Mouse (Mus musculus) cerebellum, postnatal 14 days (tissue): ENCODE measurements around the gene Pi4k2a.

Experiments
- DNase-seq, 2 experiments: peaks; one replicate each; pipeline ENCODE4 v3.0.0; 2021; ENCODE audit warnings: mixed read lengths in 2 of 2

Pi4k2a gene

DNA sequence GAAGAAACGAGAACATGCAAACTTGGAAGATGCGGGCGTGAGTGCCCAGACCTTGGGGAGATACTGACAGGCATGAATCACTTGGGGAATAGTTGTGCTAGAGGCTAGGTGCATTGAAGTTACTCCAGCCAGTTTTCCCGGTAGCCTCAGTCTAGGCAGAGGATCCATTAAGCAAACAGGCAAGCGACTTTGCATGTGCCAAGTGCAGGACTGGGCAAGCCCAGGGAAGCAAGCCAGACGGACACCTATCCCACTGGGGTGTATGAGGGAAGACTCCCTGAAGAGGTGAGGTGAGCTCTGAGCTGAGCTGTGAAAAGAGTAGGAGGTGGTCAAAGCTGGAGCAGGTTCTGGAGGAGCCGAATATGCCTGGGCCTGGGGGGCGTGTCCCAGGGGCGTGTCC is 77.2 kb downstream of the Pi4k2a start:
- no peak for DNase-seq

DNA sequence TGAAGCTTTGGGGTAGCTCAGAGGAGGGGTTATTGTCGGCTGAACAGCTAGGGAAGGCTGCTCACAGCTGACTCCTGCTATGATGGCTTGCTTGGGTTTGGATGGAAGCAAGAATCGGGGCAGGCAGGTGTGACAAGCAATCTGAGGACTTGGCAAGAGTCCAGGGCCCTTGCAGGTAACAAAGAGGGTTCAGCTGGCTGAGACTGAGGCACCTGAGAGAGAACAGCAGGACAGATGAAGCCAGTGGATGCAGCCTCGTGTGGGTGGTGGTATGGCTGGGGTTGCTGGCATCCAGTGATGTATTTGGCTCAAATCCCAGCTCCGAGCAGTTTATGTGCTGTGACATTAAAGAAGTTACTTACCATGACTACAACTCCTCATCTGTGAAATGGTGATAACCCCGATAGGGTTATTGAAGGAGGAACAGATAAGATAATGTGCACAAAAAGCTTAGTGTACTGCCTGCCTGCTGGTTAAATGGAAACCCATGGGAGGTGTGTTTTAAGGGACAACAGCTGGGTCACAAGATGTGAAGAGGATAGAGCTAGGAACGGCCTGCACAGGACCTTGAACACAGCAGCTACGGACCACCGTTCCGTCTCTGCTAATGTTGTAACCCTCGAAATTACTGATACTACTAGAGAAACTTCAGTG is 79.2 kb downstream of the Pi4k2a start:
- DNase-seq: peak; percentile 31 to 55

DNA sequence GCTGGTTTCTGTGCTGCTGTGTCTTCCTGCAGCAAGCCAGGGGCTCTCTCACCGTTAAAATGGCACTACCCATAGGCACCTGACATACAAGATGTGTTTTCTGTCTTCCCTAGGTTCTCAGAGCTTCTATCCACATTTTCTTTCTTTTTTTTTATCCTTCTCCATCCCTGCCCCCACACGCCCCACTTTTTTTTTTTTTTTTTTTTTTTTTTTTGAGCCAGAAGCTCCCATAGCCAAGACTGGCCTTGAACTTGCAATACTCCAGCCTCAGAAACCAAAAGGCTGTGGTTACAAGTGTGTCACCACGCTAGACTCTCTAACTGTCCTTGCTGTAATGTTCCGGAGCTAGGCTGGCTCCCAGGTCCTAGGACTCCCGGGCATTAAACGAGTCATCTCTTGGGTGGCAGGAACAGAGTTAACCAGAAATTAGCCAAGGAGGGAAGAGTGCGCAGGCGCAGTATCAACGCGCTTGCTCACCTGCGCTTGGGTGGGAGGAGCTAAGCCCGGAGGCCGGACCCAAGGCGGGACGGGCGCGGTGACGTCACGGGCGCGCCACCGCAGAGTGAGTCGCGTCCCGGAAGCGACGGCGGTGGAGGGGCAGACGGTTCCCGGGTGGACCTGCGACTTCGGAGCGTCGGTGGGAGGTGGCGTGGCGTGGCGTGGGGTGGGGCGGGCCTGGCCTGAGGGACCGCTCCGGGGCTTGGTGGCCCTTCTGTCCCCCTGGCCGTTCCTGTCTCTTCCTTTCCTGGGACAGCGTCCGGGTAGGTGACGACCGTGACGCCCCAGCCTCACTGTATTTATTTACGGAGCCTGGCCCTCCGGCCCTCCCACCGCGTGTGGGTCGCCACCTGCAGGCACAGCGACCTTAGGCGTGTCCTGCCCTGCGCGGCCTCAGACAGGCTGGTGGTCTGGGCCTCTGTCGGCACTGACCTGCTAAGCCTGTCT is 80.0 kb downstream of the Pi4k2a start:
- DNase-seq: peak; percentile 97 to 98
